Mouse (Mus musculus) left cerebral cortex, postnatal 10 days (tissue): ENCODE data around the gene Sephs2. TPM values are rescaled to one million over a fixed set of nuclear protein-coding genes. Genes with fewer than 3 reads are reported as not detected.

Experiments used
- DNase-seq, 2 experiments: peaks; one replicate each; pipeline ENCODE4 v3.0.0; 2021 to 2022; ENCODE audit warnings: low spot score in 2 of 2, mixed read lengths in 1 of 2; ENCODE audit errors: extremely low spot score in 1 of 2
- intact Hi-C: fragments of 180-260 bp; cut with DNase I; formaldehyde crosslinking; loops from one replicate; pipeline ENCODE4 v1.15.1; 2025
- total RNA-seq, 2 experiments: library from RNA; stranded (reverse); gene quantifications; 2 replicates each; pipeline ENCODE4 v1.2.3; 2021

Gene Sephs2
- total RNA-seq, 2 experiments from 2014 or later: 50.6 to 53.7 TPM

- intact Hi-C loops: no loop called here
- peak in 1 of 2 experiments; percentile 74 for DNase-seq
Observed at GRCm38 (mm10) chr7:127244658-127245510, 29.0 kb downstream of the Sephs2 start.

- intact Hi-C loops: no loop called here
- DNase-seq: peak; percentile 87 to 99
Observed at GRCm38 (mm10) chr7:127243870-127244657, 29.8 kb downstream of the Sephs2 start, which contains the start of gene Zfp771. TSS of gene Zfp771 (plus strand) at chr7:127244274.

GRCm38 (mm10) chr7:127243361-127243867, 30.4 kb downstream of the Sephs2 start:
- no peak for DNase-seq
- intact Hi-C loops: no loop called here

- intact Hi-C loops: no loop called here
- DNase-seq: no peak
Observed at GRCm38 (mm10) chr7:127234777-127235176, 39.1 kb downstream of the Sephs2 start.

- intact Hi-C loops: no loop called here
- no peak for DNase-seq
Observed at GRCm38 (mm10) chr7:127233765-127234164, 40.1 kb downstream of the Sephs2 start.

- intact Hi-C loops: no loop called here
- no peak for DNase-seq
Observed at GRCm38 (mm10) chr7:127233368-127233749, 40.5 kb downstream of the Sephs2 start.

- intact Hi-C loops: no loop called here
- peak; percentile 67 to 90 for DNase-seq
Observed at GRCm38 (mm10) chr7:127232622-127233367, 41.1 kb downstream of the Sephs2 start, which contains the start of the genes Zfp553 and Sept1. TSS of gene Zfp553 (plus strand) at chr7:127233061. TSS of gene Sept1 (minus strand) at chr7:127233130.

- intact Hi-C loops: no loop called here
Observed at GRCm38 (mm10) chr7:127231826-127232621, 41.8 kb downstream of the Sephs2 start.

GRCm38 (mm10) chr7:127231376-127231775, 42.5 kb downstream of the Sephs2 start:
- intact Hi-C loops: no loop called here
- DNase-seq: no peak

More at GRCm38 (mm10) chr7:127231826-127232621, 41.8 kb downstream of the Sephs2 start:
- no peak for DNase-seq

GRCm38 (mm10) chr7:127228615-127229303, 45.1 kb downstream of the Sephs2 start:
- DNase-seq: peak; percentile 68 to 84
- intact Hi-C loops: no loop called here

GRCm38 (mm10) chr7:127225147-127225995, 48.5 kb downstream of the Sephs2 start:
- DNase-seq: no peak
- intact Hi-C loops: no loop called here

- intact Hi-C loops: no loop called here
- no peak for DNase-seq
Observed at GRCm38 (mm10) chr7:127224616-127225015, 49.2 kb downstream of the Sephs2 start.

- DNase-seq: no peak
- intact Hi-C loops: no loop called here
Observed at GRCm38 (mm10) chr7:127223515-127224478, 50.1 kb downstream of the Sephs2 start.

- no peak for DNase-seq
- intact Hi-C loops: no loop called here
Observed at GRCm38 (mm10) chr7:127223106-127223505, 50.7 kb downstream of the Sephs2 start.
